Mouse (Mus musculus) testis, adult 2 months (tissue): ENCODE data around the gene Iqcf4. TPM values are rescaled to one million over a fixed set of nuclear protein-coding genes. Genes with fewer than 3 reads are reported as not detected.

ENCODE experiments used
- H3K27ac ChIP-seq: fragments of 200-500 bp; 2 replicates; pipeline ENCODE4 v1.5.1; 2012; ENCODE audit warnings: low read depth, low read length; ENCODE audit not compliant: control insufficient read depth, insufficient read depth
- H3K27me3 ChIP-seq: fragments of 200-500 bp; 2 replicates; pipeline ENCODE4 v1.6.1; 2012; ENCODE audit warnings: mild to moderate bottlenecking, low read length, moderate library complexity; ENCODE audit not compliant: control insufficient read depth, insufficient read depth
- H3K36me3 ChIP-seq: fragments of 200-500 bp; 2 replicates; pipeline ENCODE4 v1.6.1; 2012; ENCODE audit warnings: mild to moderate bottlenecking, low read length; ENCODE audit not compliant: control insufficient read depth, insufficient read depth
- H3K4me1 ChIP-seq: fragments of 200-500 bp; 2 replicates; pipeline ENCODE4 v1.6.1; 2012; ENCODE audit warnings: low read length; ENCODE audit not compliant: control insufficient read depth, insufficient read depth
- H3K4me3 ChIP-seq: fragments of 200-500 bp; 2 replicates; pipeline ENCODE4 v1.5.1; 2012; ENCODE audit warnings: low read depth, mild to moderate bottlenecking, low read length, moderate library complexity, mixed read lengths; ENCODE audit not compliant: control insufficient read depth
- CTCF ChIP-seq: fragments of 200-500 bp; IDR thresholded peaks from 2 replicates; pipeline ENCODE4 v1.5.1; 2012; ENCODE audit warnings: low read depth, mild to moderate bottlenecking, inconsistent platforms, low read length, moderate library complexity; ENCODE audit not compliant: control insufficient read depth, insufficient read depth, insufficient replicate concordance
- POLR2A ChIP-seq: fragments of 200-500 bp; IDR thresholded peaks from 2 replicates; pipeline ENCODE4 v1.6.1; 2012; ENCODE audit warnings: low read depth, mild to moderate bottlenecking, inconsistent platforms, low read length, moderate library complexity; ENCODE audit not compliant: control insufficient read depth
- polyA plus RNA-seq: library from polyadenylated mRNA; depleted of rRNA; stranded (reverse); fragments of >200 nt; gene quantifications from 2 replicates; pipeline ENCODE4 v1.2.3, GENCODE M21; 2012; rRNA removed

Iqcf4 gene
- polyA plus RNA-seq: 220 and 225 TPM in 2 replicates

- Histone ChIP-seq H3K36me3 (no peaks in the 10 kb centered on the region), H3K27ac (no peak within 1 kb of the TSS), H3K4me3 (peak within 1 kb of the TSS; percentile 79), H3K27me3 (no peaks in the 10 kb centered on the region), H3K4me1 (no peaks in the 10 kb centered on the region; the same call in 1 of the 2 replicates)
- TF ChIP-seq CTCF: no peak
- no peak for TF ChIP-seq POLR2A
Observed at GRCm38 (mm10) chr9:106570896-106571295, at the start of gene Iqcf4. Iqcf4 (minus strand) TSS chr9:106570996.

- H3K27me3 ChIP-seq: no peaks in the 10 kb centered on the region
- TF ChIP-seq CTCF (no peak), POLR2A (no peak)
- H3K36me3 ChIP-seq: no peaks in the 10 kb centered on the region
- no peak overlapping the region for H3K27ac ChIP-seq
- H3K4me1 ChIP-seq: peaks cover 2% of the 10 kb centered on the region; the same call in 1 of the 2 replicates
- H3K4me3 ChIP-seq: no peak overlapping the region
Observed at GRCm38 (mm10) chr9:106617496-106617895, 46.7 kb upstream of the Iqcf4 start.

GRCm38 (mm10) chr9:106616306-106616705 is 45.5 kb upstream of the Iqcf4 start:
- Histone ChIP-seq H3K27ac (no peak overlapping the region), H3K4me1 (peaks cover 2% of the 10 kb centered on the region; the same call in 1 of the 2 replicates), H3K36me3 (no peaks in the 10 kb centered on the region), H3K4me3 (no peak overlapping the region), H3K27me3 (no peaks in the 10 kb centered on the region)
- TF ChIP-seq POLR2A: no peak
- no peak for TF ChIP-seq CTCF

GRCm38 (mm10) chr9:106614616-106615015 is 43.8 kb upstream of the Iqcf4 start:
- H3K4me3 ChIP-seq: no peak overlapping the region; the same call in 1 of the 2 replicates
- no peaks in the 10 kb centered on the region for H3K27me3 ChIP-seq
- no peak overlapping the region for H3K27ac ChIP-seq
- no peak for TF ChIP-seq CTCF
- TF ChIP-seq POLR2A: no peak
- no peaks in the 10 kb centered on the region for H3K36me3 ChIP-seq
- peaks cover 2% of the 10 kb centered on the region; the same call in 1 of the 2 replicates for H3K4me1 ChIP-seq

GRCm38 (mm10) chr9:106613951-106614350 is 43.2 kb upstream of the Iqcf4 start:
- Histone ChIP-seq H3K4me1 (peaks cover 2% of the 10 kb centered on the region; the same call in 1 of the 2 replicates), H3K4me3 (no peak overlapping the region), H3K27me3 (no peaks in the 10 kb centered on the region), H3K27ac (no peak overlapping the region), H3K36me3 (no peaks in the 10 kb centered on the region)
- TF ChIP-seq CTCF (no peak), POLR2A (no peak)

GRCm38 (mm10) chr9:106610727-106611126 is 39.9 kb upstream of the Iqcf4 start:
- no peak for TF ChIP-seq POLR2A
- TF ChIP-seq CTCF: no peak
- no peak overlapping the region for H3K27ac ChIP-seq
- H3K4me1 ChIP-seq: peaks cover 2% of the 10 kb centered on the region; the same call in 1 of the 2 replicates
- no peaks in the 10 kb centered on the region for H3K27me3 ChIP-seq
- H3K4me3 ChIP-seq: peak overlapping the region; percentile 72
- no peaks in the 10 kb centered on the region for H3K36me3 ChIP-seq

- no peaks in the 10 kb centered on the region for H3K27me3 ChIP-seq
- TF ChIP-seq CTCF (peak; percentile 77; the same call in 1 of the 2 replicates), POLR2A (no peak)
- H3K36me3 ChIP-seq: no peaks in the 10 kb centered on the region
- 0 out of 2 replicates have a peak overlapping the region, but pooled peaks have one; percentile 3 for H3K27ac ChIP-seq
- H3K4me1 ChIP-seq: peaks cover 4% of the 10 kb centered on the region
- no peak overlapping the region for H3K4me3 ChIP-seq
Observed at GRCm38 (mm10) chr9:106600546-106600945, 29.8 kb upstream of the Iqcf4 start.

GRCm38 (mm10) chr9:106598466-106598865 is 27.7 kb upstream of the Iqcf4 start:
- no peak overlapping the region for H3K27ac ChIP-seq
- peaks cover 4% of the 10 kb centered on the region for H3K4me1 ChIP-seq
- TF ChIP-seq POLR2A (no peak), CTCF (no peak)
- no peaks in the 10 kb centered on the region for H3K27me3 ChIP-seq
- no peaks in the 10 kb centered on the region for H3K36me3 ChIP-seq
- H3K4me3 ChIP-seq: no peak overlapping the region
